Mouse (Mus musculus): ENCODE data around the gene Pla2g1b. TPM values are rescaled to one million over a fixed set of nuclear protein-coding genes. Genes with fewer than 3 reads are reported as not detected.

The Pla2g1b gene
- polyA plus RNA-seq, 1 experiment from 2014 or later: not detected

DNA sequence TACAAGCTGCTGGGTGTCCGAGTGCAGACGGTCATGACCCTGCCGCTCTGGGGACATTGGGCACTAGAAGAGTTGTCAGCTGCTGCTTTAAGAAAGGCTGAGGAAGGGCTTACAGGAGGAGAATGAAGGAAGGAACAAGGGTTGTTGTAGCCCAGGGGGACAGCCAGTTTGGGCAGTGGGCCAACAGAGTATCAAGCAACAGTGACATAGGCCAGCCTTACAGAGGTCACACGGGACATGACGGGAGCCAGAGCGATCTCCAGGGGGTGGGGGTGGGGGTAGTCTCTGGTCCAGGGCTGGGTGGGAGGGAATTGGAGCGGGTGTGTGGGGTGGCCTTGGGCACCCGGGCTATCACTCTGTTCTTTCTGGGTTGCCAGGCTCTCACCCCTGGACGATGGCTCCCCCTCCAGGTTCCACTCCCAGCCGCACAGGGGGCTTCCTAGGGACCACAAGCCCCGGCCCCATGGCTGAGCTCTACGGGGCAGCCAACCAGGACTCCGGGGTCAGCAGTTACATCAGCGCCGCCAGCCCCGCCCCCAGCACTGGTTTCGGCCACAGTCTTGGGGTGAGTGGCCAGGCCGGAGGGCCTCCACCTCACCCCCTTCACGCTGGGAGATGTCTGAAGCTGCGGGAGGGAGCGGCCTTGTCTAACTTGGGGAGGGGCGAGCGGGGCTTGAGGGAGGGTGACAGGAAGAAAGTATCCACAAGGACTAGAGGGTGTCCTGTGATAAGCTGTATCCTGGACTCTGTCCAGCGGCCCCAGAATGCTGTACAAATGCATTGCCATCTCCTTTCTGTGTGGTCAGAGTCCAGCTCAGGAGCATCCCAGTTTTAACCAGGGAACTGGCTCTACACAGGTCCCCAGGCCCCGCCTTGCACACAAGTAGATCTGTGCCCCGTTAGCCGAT, 15.4 kb upstream of the Pla2g1b start:
- Histone ChIP-seq H3K9ac (no peak overlapping the region), H3K4me3 (no peak overlapping the region), H3K36me3 (peaks cover 90% of the 10 kb centered on the region), H3K27ac (no peak overlapping the region), H3K4me2 (replicated peaks) (no peak overlapping the region), H3K27me3 (no peaks in the 10 kb centered on the region), H3K9me3 (no peaks in the 10 kb centered on the region), H3K4me1 (no peaks in the 10 kb centered on the region)
- ATAC-seq (ENCODE audit: low FRiP score, low read depth): no peak
- 93% methylated on average over 27 of the region's 27 CpGs for WGBS

DNA sequence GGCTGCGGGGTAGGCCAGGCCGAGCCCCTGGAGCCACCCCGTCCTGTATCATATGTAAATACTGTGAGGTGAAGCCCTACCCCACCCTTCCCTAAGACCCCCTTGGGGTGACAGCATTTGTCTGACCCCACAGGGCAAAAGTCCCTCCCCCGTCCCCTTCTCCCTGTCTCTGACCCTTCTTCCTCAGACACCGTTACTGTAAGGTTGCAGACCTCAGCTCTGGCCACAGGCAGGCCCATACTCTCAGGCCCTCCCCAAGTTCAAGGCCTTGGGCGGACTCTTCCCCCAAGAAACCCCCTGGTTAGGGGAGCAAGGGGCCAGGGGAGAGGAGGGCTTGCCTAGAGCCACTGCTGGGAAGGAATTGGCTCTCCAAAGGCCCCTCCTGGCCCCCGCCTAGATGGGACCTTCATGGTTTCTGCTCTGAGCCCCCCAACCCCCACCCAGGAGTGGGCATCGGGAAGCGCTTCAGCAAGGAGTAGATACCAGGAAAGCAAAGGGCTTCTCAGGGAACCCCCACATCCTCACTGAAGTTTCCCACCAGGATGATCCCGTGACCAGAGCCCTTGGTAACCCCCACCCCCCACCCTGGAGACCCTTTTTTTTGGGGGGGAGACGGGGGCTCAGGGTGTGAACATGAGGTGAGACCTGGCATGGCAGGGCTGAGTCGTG, 11.5 kb upstream of the Pla2g1b start:
- ATAC-seq (ENCODE audit: low FRiP score, low read depth): no peak
- Histone ChIP-seq H3K36me3 (peaks cover 52% of the 10 kb centered on the region), H3K4me2 (replicated peaks) (no peak overlapping the region), H3K27ac (no peak overlapping the region; the same call in 1 of the 2 replicates), H3K27me3 (no peaks in the 10 kb centered on the region), H3K9ac (no peak overlapping the region), H3K4me3 (no peak overlapping the region), H3K9me3 (no peaks in the 10 kb centered on the region), H3K4me1 (no peaks in the 10 kb centered on the region)
- WGBS: 81% methylated on average over 12 of the region's 12 CpGs

DNA sequence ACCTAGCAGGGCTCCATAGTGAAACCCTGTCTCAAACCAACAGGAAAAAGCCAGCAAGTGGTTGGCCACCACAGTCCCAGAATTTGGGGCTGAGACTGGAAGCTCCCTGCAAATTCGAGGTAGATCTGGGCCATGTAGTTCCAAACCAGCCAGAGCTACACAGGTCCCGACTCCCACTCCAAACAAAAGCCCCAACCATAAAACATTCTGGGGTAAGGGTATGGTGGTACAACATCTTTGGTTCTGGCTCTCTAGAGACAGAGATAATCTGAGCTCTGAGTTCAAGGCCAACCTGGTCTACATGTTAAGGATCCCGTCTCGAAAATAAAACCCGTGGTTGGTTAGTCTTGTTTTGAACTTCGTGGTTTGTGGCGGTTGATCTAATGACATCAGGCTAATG, 10.2 kb upstream of the Pla2g1b start:
- peaks cover 41% of the 10 kb centered on the region for H3K36me3 ChIP-seq
- no peak overlapping the region for H3K9ac ChIP-seq
- H3K4me3 ChIP-seq: no peak overlapping the region
- H3K4me2 ChIP-seq (replicated peaks): no peak overlapping the region
- H3K4me1 ChIP-seq: no peaks in the 10 kb centered on the region
- H3K9me3 ChIP-seq: no peaks in the 10 kb centered on the region
- WGBS: 79% methylated on average over 7 of the region's 7 CpGs
- H3K27ac ChIP-seq: no peak overlapping the region
- no peak for ATAC-seq (ENCODE audit: low FRiP score, low read depth)
- H3K27me3 ChIP-seq: no peaks in the 10 kb centered on the region

GRCm38 (mm10) chr5:115458918-115459317, 7.1 kb upstream of the Pla2g1b start:
- WGBS: 67% methylated on average over 13 of the region's 13 CpGs
- no peaks in the 10 kb centered on the region for H3K27me3 ChIP-seq

DNA sequence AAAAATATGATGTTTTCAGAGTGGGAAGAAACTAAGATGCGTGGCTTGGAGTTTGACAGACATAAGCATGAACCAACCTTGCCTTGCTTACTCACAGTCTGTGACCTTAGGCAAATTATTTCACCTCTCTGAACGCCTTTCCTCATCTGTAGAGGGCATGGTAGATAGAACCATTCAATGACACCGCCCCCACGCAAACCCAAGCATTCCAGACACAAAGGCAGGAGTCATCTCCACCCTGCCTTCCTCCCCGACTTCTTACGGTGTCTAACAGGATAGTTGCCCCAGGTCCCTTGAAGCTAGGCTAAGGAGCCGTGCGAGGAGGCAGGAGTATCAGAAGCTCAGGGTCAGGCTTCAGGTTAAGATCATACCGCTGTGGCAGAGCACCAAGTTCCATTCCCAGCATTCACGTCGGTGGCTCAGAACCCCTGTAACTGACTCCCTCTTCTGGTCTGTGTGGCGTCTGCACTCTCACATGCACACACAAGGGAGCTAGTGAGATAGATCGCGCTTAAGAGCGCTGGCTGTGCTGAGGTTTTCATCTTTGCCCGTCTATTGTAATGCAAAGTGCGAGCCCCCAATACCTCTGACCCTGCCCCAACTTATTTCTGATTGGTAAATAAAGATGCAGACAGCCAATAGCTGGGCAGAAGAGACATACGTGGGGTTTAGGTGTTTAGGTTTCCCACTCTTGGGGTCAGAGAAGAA, 1.5 kb upstream of the Pla2g1b start:
- Histone ChIP-seq H3K36me3 (no peaks in the 10 kb centered on the region), H3K27ac (no peak overlapping the region), H3K4me1 (no peaks in the 10 kb centered on the region), H3K9ac (no peak overlapping the region), H3K4me3 (no peak overlapping the region), H3K27me3 (no peaks in the 10 kb centered on the region), H3K9me3 (no peaks in the 10 kb centered on the region), H3K4me2 (replicated peaks) (no peak overlapping the region)
- WGBS: 81% methylated on average over 18 of the region's 18 CpGs
- no peak for ATAC-seq (ENCODE audit: low FRiP score, low read depth)

More at GRCm38 (mm10) chr5:115458918-115459317, 7.1 kb upstream of the Pla2g1b start:
- no peak overlapping the region for H3K4me2 ChIP-seq (replicated peaks)
- no peak overlapping the region for H3K9ac ChIP-seq
- no peak overlapping the region for H3K4me3 ChIP-seq
- peaks cover 11% of the 10 kb centered on the region for H3K36me3 ChIP-seq
- no peaks in the 10 kb centered on the region for H3K9me3 ChIP-seq
- no peaks in the 10 kb centered on the region for H3K4me1 ChIP-seq
- H3K27ac ChIP-seq: no peak overlapping the region
- no peak for ATAC-seq (ENCODE audit: low FRiP score, low read depth)

GRCm38 (mm10) chr5:115469791-115470190, 3.7 kb downstream of the Pla2g1b start:
- 62% methylated on average over 6 of the region's 6 CpGs for WGBS
- Histone ChIP-seq H3K9me3 (no peaks in the 10 kb centered on the region), H3K4me2 (replicated peaks) (no peak overlapping the region), H3K27me3 (no peaks in the 10 kb centered on the region), H3K27ac (no peak overlapping the region), H3K36me3 (no peaks in the 10 kb centered on the region), H3K9ac (no peak overlapping the region), H3K4me3 (no peak overlapping the region), H3K4me1 (no peaks in the 10 kb centered on the region)
- ATAC-seq (ENCODE audit: low FRiP score, low read depth): no peak

GRCm38 (mm10) chr5:115470766-115471531, 4.9 kb downstream of the Pla2g1b start:
- Histone ChIP-seq H3K27ac (no peak overlapping the region), H3K4me3 (no peak overlapping the region), H3K9ac (no peak overlapping the region), H3K4me2 (replicated peaks) (0 out of 2 replicates have a peak overlapping the region, but pooled peaks have one; percentile 17), H3K9me3 (no peaks in the 10 kb centered on the region), H3K27me3 (no peaks in the 10 kb centered on the region), H3K4me1 (peaks cover 6% of the 10 kb centered on the region; the same call in 1 of the 2 replicates), H3K36me3 (no peaks in the 10 kb centered on the region)
- ATAC-seq (ENCODE audit: low FRiP score, low read depth): no peak
- WGBS: 35% methylated on average over 20 of the region's 20 CpGs

GRCm38 (mm10) chr5:115473191-115473590, 7.1 kb downstream of the Pla2g1b start:
- Histone ChIP-seq H3K27me3 (no peaks in the 10 kb centered on the region), H3K4me2 (replicated peaks) (no peak overlapping the region), H3K9ac (no peak overlapping the region), H3K9me3 (no peaks in the 10 kb centered on the region), H3K4me1 (peaks cover 10% of the 10 kb centered on the region), H3K36me3 (peaks cover 7% of the 10 kb centered on the region; the same call in 1 of the 2 replicates), H3K27ac (no peak overlapping the region), H3K4me3 (no peak overlapping the region)
- no peak for ATAC-seq (ENCODE audit: low FRiP score, low read depth)
- WGBS: 76% methylated on average over 10 of the region's 10 CpGs

GRCm38 (mm10) chr5:115474174-115474828, 8.2 kb downstream of the Pla2g1b start:
- Histone ChIP-seq H3K36me3 (peaks cover 10% of the 10 kb centered on the region), H3K9ac (no peak overlapping the region), H3K27me3 (no peaks in the 10 kb centered on the region), H3K4me2 (replicated peaks) (no peak overlapping the region), H3K9me3 (no peaks in the 10 kb centered on the region), H3K4me3 (no peak overlapping the region), H3K4me1 (peaks cover 10% of the 10 kb centered on the region), H3K27ac (no peak overlapping the region)
- ATAC-seq (ENCODE audit: low FRiP score, low read depth): no peak
- WGBS: 71% methylated on average over 22 of the region's 22 CpGs

DNA sequence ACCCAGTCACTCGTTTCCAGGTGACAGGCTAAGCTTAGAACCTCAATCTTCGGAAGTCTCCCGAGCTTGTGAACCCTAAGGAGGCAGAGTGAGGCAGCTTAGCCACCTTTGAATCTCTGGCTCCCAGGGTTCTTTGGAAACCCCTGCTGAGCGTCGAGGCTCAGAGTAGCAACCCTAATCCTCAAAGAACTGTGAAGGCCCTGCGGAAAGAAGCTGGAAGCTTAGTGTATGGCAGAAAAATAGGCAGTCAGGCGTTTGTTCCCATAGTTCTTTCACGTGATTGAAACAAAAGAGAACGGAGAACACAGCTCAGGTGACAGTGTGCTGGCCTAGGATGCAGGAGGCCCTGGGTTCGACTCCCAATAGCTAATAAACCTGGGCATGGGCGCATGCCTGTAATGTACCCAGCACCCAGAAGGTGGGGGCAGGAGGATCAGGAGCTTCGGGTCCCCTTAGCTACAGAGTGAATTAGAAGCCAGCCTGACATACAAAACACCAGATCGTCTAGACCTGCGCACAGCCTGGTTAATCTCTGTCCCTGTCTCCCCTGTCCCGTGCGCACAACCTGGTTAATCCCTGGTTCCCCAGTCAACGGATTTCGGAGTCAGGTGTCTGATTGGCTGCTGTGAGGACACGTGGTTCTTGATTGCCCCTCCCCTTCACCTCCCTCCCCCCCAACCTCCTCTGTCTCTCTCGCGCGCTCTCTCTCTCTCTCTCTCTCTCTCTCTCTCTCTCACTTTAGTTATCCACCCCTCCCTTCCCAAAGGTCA, 9.5 kb downstream of the Pla2g1b start:
- Histone ChIP-seq H3K27ac (no peak overlapping the region), H3K9ac (peak overlapping the region; percentile 53; the same call in 1 of the 2 replicates), H3K9me3 (no peaks in the 10 kb centered on the region), H3K36me3 (peaks cover 21% of the 10 kb centered on the region), H3K27me3 (peaks cover 11% of the 10 kb centered on the region), H3K4me1 (peaks cover 14% of the 10 kb centered on the region), H3K4me3 (peak overlapping the region; percentile 43), H3K4me2 (replicated peaks) (peak overlapping the region; percentile 63)
- 13% methylated on average over 22 of the region's 22 CpGs for WGBS
- ATAC-seq (ENCODE audit: low FRiP score, low read depth): peak; percentile 86

All from limb, embryonic 13.5 days (tissue).